Mouse (Mus musculus) lung, postnatal 0 days (tissue): ENCODE results near the gene Tmem50b. TPM values are rescaled to one million over a fixed set of nuclear protein-coding genes. Genes with fewer than 3 reads are reported as not detected.

ENCODE experiments used
- ATAC-seq: fragments of 200-750 bp; cut with Nextera tagmentation; 2 replicates; pipeline ENCODE4 v1.8.0; 2017; ENCODE audit warnings: moderate library complexity
- DNase-seq: peaks from one replicate; pipeline ENCODE4 v3.0.0-alpha.2; 2016; ENCODE audit warnings: low spot score
- H3K27ac ChIP-seq: fragments of 300-500 bp; sonication (generic); 2 replicates; pipeline ENCODE4 v1.5.1; 2014; ENCODE audit warnings: antibody characterized with exemption, mild to moderate bottlenecking, low read length, mixed read lengths
- H3K27me3 ChIP-seq: fragments of 300-500 bp; sonication (generic); replicated peaks from 2 replicates; pipeline ENCODE4 v1.6.1; 2014; ENCODE audit warnings: low read length, mixed read lengths; ENCODE audit not compliant: insufficient read depth
- H3K36me3 ChIP-seq: fragments of 300-500 bp; sonication (generic); 2 replicates; pipeline ENCODE4 v1.6.1; 2014; ENCODE audit warnings: low read length, mixed read lengths; ENCODE audit not compliant: insufficient read depth
- H3K4me1 ChIP-seq: fragments of 300-500 bp; sonication (generic); 2 replicates; pipeline ENCODE4 v1.6.1; 2014; ENCODE audit warnings: antibody characterized with exemption, low read depth, low read length, mixed read lengths; ENCODE audit not compliant: insufficient read depth
- H3K4me2 ChIP-seq: fragments of 300-500 bp; sonication (generic); replicated peaks from 2 replicates; pipeline ENCODE4 v1.6.1; 2014; ENCODE audit warnings: low read depth, mild to moderate bottlenecking, low read length, moderate library complexity, mixed read lengths
- H3K4me3 ChIP-seq: fragments of 300-500 bp; sonication (generic); 2 replicates; pipeline ENCODE4 v1.5.1; 2014; ENCODE audit warnings: low read depth, low read length
- H3K9ac ChIP-seq: fragments of 300-500 bp; sonication (generic); replicated peaks from 2 replicates; pipeline ENCODE4 v1.6.1; 2014; ENCODE audit warnings: low read depth, mild to moderate bottlenecking
- H3K9me3 ChIP-seq: fragments of 300-500 bp; sonication (generic); 2 replicates; pipeline ENCODE4 v1.6.1; 2016; ENCODE audit warnings: low read length, mixed read lengths
- CTCF ChIP-seq: IDR thresholded peaks from 2 replicates; pipeline ENCODE4 v1.5.1; 2016; ENCODE audit warnings: antibody characterized with exemption, mild to moderate bottlenecking
- EP300 ChIP-seq: IDR thresholded peaks from 2 replicates; pipeline ENCODE4 v1.6.1; 2016; ENCODE audit warnings: antibody characterized with exemption, mild to moderate bottlenecking, control low read depth
- WGBS: fragments of 180-500 bp; shearing (Covaris S2); extraction: QIAGEN DNeasy Blood & Tissue Kit; methylation state at CpG from one replicate; pipeline ENCODE4 v1.1.7; 2014; 5-methylcytosine and 5-hydroxymethylcytosine counted together
- polyA plus RNA-seq: library from polyadenylated mRNA; unstranded; fragments of >200 nt; fragmentation: Nextera tagmentation; extraction: Ambion mirVana; gene quantifications from 2 replicates; pipeline ENCODE4 v1.2.1, GENCODE M21; 2015

Gene Tmem50b
- polyA plus RNA-seq, 1 experiment from 2014 or later, result 160 TPM

DNA sequence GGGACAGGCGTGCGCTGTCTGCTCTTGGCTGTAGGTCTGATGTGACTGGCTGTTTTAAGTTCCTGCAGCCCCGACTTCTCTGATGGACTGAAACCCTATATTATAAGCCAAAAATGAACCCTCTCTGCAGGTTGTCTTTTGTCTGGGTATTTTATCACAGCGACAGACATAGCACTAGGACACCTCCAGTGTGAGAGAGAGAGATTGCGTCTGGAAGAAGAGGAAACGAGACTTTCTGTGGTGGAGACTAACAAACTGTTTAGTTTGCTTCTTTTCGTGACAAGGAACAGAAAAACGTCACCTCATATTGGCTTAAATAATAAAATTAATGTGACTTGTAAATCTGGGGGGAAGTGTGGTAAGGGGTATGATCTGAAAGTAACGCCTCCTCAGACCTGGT, 4.1 kb upstream of the Tmem50b start:
- no peak overlapping the region for H3K9ac ChIP-seq
- TF ChIP-seq CTCF, result no peak
- TF ChIP-seq EP300, result no peak
- no peak overlapping the region for H3K4me2 ChIP-seq
- H3K4me1 ChIP-seq, result 0 out of 2 replicates have a peak, but pooled peaks cover 2% of the 10 kb centered on the region
- no peaks in the 10 kb centered on the region for H3K36me3 ChIP-seq
- 51% methylated on average over 9 of the region's 9 CpGs for WGBS
- no peaks in the 10 kb centered on the region for H3K9me3 ChIP-seq
- no peak for DNase-seq
- no peak overlapping the region for H3K4me3 ChIP-seq
- H3K27ac ChIP-seq, result peak overlapping the region; percentile 59
- no peaks in the 10 kb centered on the region for H3K27me3 ChIP-seq
- no peak for ATAC-seq

GRCm38 (mm10) chr16:91601081-91601480, 3.5 kb upstream of the Tmem50b start:
- Histone ChIP-seq H3K27me3 (no peaks in the 10 kb centered on the region), H3K4me1 (0 out of 2 replicates have a peak, but pooled peaks cover 4% of the 10 kb centered on the region), H3K9me3 (no peaks in the 10 kb centered on the region), H3K9ac (no peak overlapping the region), H3K27ac (peak overlapping the region; percentile 59), H3K4me3 (no peak overlapping the region), H3K36me3 (no peaks in the 10 kb centered on the region), H3K4me2 (no peak overlapping the region)
- TF ChIP-seq CTCF (no peak), EP300 (peak; percentile 57; the same call in 1 of the 2 replicates)
- 28% methylated on average over 4 of the region's 4 CpGs for WGBS
- ATAC-seq (peak; percentile 24), DNase-seq (peak; percentile 84)

GRCm38 (mm10) chr16:91599242-91599641, 1.6 kb upstream of the Tmem50b start:
- TF ChIP-seq EP300 (no peak), CTCF (peak; percentile 35)
- Histone ChIP-seq H3K4me2 (no peak overlapping the region), H3K36me3 (no peaks in the 10 kb centered on the region), H3K9me3 (no peaks in the 10 kb centered on the region), H3K27ac (no peak overlapping the region), H3K9ac (no peak overlapping the region), H3K27me3 (no peaks in the 10 kb centered on the region), H3K4me1 (0 out of 2 replicates have a peak, but pooled peaks cover 8% of the 10 kb centered on the region), H3K4me3 (no peak overlapping the region)
- ATAC-seq (no peak), DNase-seq (no peak)

DNA sequence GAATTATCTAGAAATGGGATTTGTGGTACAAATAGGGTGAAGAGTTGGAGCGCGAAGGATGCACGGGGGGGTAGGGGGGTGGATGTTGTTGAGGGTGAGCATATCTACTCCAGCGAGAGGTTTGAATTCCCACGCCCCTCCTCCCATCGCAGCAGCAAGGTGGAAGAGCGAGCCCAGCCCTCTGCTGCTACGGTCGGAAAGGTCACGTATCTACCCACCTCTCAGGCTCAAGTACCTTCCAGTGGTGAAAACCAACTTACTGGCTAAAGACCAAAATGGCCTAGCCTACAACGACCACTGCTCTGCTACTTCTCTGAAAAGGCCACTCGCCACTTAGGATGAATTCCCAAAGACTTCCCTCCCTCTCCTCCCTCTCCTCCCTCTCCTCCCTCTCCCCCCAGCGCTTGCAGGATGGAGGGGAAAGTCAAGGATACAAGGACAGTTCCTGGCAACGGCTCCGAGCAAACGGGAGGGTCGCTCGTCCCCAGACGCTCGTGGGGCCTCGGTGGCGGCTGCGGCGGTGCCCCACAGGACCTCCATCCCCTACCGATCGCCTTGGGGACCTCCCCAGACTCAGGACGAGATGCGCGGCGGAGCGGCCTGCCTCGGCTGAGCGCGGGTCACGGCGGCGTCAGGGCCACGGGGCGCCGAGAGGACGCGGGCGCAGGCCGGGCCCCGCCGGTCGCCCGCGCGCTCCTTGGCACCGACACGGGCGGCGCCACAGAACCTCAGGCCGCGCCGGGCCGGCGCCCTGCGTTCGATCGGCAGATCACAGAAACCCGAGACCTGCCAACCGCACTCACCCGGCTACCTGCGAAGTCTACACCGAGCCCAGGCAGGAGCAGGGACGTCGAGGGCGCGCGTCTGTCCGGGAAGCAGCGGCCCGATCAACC, 575 bp downstream of the Tmem50b start:
- H3K4me3 ChIP-seq, result peak overlapping the region; percentile 86
- peak overlapping the region; percentile 92 for H3K4me2 ChIP-seq
- no peaks in the 10 kb centered on the region for H3K27me3 ChIP-seq
- H3K36me3 ChIP-seq, result no peaks in the 10 kb centered on the region
- peak overlapping the region; percentile 90 for H3K27ac ChIP-seq
- ATAC-seq (peak; percentile 43), DNase-seq (peak; percentile 62)
- TF ChIP-seq CTCF, result no peak
- no peak for TF ChIP-seq EP300
- H3K9ac ChIP-seq, result peak overlapping the region; percentile 68
- H3K9me3 ChIP-seq, result no peaks in the 10 kb centered on the region
- 0 out of 2 replicates have a peak, but pooled peaks cover 8% of the 10 kb centered on the region for H3K4me1 ChIP-seq
- WGBS, result 4% methylated on average over 46 of the region's 75 CpGs

GRCm38 (mm10) chr16:91596397-91596778, 1.2 kb downstream of the Tmem50b start:
- H3K36me3 ChIP-seq, result no peaks in the 10 kb centered on the region
- TF ChIP-seq CTCF (no peak), EP300 (0 out of 2 replicates have a peak, but pooled peaks have one; percentile 11)
- no peaks in the 10 kb centered on the region for H3K27me3 ChIP-seq
- DNase-seq (peak; percentile 54), ATAC-seq (no peak)
- peak overlapping the region; percentile 68; the same call in 1 of the 2 replicates for H3K9ac ChIP-seq
- no peaks in the 10 kb centered on the region for H3K9me3 ChIP-seq
- 8% methylated on average over 9 of the region's 9 CpGs for WGBS
- H3K4me1 ChIP-seq, result 0 out of 2 replicates have a peak, but pooled peaks cover 8% of the 10 kb centered on the region
- peak overlapping the region; percentile 92 for H3K4me2 ChIP-seq
- peak overlapping the region; percentile 86 for H3K4me3 ChIP-seq
- peak overlapping the region; percentile 90; the same call in 1 of the 2 replicates for H3K27ac ChIP-seq

GRCm38 (mm10) chr16:91595076-91595475, 2.5 kb downstream of the Tmem50b start:
- no peak for TF ChIP-seq CTCF
- TF ChIP-seq EP300, result no peak
- H3K27me3 ChIP-seq, result no peaks in the 10 kb centered on the region
- ATAC-seq, result no peak
- no peak overlapping the region for H3K27ac ChIP-seq
- 74% methylated on average over 6 of the region's 6 CpGs for WGBS
- no peak for DNase-seq
- H3K9ac ChIP-seq, result no peak overlapping the region
- H3K4me2 ChIP-seq, result no peak overlapping the region
- H3K4me3 ChIP-seq, result no peak overlapping the region
- H3K9me3 ChIP-seq, result no peaks in the 10 kb centered on the region
- no peaks in the 10 kb centered on the region for H3K36me3 ChIP-seq
- 0 out of 2 replicates have a peak, but pooled peaks cover 8% of the 10 kb centered on the region for H3K4me1 ChIP-seq
